Mouse (Mus musculus): Measurements from ENCODE around the gene Sned1. TPM values are rescaled to one million over a fixed set of nuclear protein-coding genes. Genes with fewer than 3 reads are reported as not detected.

Sned1 gene
- total RNA-seq (2023), result 3.6 and 8.2 TPM in 2 replicates

DNA sequence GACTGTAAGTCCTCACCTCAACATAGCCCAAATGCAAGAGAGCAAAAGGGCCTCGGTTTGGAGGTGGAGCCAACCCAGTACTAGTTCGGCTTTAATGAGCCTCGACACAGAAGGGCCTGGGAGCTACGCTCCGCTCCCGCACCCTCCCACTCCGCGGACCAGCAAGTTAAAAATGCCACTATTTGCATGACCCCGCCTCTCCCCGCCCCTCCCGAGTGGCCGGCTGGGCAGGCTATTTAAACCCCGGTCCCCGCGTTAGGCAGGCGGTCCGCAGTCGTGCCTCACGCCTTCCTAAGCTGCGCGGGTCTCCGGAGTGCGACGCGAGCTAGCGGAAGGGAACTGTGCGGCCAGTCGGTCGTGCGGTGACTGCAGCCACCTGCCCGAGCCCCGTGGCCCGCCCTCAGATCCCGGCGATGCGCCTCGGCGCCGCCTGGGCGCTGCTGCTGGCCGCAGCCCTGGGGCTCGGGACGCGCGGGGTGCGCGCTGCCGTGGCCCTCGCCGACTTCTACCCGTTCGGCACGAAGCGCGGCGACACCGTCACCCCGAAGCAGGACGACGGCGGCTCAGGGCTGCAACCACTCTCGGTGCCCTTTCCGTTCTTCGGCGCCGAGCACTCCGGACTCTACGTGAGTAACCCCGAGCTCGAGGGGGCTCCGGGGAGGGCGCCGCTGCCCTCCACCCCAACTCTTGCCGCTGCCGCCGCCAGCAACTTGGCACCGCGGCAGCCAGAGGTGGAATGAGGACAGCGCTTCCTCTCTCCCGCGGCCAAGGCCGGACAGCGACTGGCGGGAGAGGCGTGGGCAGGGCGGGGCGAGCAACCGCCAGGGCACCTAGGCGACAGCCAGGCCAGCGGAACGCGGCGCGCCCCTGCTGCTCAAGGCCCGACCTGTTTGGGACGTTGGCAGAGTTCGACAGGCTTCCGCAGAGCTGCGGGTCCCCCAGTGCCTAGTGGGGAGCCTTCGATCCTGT lies at the start of gene Sned1:
TSS of gene Sned1 (plus strand) at position 266 of the 969 bp plus-strand sequence.

DNA sequence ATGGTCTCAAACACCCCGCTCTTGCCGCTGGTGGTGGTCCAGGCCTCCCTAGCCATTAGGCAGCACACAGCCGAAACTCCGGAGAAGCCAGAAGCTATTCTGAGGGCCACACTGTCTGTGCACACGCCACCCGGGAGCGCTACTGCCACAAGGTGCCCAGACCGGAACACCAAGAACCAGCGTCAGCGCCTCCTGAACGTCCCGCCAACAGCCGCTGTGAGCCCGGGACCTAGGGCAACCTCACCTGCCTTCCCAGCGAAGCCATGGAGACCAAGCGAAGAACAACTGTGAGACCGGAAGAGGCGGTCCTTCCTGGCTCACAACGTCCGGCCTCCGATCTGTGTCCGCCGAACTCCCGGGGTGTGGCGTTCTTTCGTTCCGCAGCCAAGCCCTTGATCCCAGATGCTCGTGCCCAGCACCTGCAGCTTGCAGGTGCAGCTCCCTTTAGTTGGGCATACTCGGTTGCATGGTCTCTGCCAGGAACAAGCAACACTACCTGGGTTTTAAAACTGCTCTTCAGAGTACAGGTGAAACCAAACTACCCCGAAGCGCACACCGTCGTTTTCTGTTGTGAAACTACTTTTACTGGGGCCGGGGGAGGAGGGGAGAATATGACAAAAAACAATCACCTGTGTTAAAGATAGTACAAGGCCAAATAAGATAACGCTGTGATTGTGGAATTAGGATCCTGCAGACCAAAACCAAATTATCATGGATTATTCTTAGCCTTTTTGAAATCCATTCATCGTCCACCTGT lies 70.1 kb downstream of the Sned1 start, which contains the start of gene Mterf4:
TSS of gene Mterf4 (minus strand) at position 335 of the 757 bp plus-strand sequence.

DNA sequence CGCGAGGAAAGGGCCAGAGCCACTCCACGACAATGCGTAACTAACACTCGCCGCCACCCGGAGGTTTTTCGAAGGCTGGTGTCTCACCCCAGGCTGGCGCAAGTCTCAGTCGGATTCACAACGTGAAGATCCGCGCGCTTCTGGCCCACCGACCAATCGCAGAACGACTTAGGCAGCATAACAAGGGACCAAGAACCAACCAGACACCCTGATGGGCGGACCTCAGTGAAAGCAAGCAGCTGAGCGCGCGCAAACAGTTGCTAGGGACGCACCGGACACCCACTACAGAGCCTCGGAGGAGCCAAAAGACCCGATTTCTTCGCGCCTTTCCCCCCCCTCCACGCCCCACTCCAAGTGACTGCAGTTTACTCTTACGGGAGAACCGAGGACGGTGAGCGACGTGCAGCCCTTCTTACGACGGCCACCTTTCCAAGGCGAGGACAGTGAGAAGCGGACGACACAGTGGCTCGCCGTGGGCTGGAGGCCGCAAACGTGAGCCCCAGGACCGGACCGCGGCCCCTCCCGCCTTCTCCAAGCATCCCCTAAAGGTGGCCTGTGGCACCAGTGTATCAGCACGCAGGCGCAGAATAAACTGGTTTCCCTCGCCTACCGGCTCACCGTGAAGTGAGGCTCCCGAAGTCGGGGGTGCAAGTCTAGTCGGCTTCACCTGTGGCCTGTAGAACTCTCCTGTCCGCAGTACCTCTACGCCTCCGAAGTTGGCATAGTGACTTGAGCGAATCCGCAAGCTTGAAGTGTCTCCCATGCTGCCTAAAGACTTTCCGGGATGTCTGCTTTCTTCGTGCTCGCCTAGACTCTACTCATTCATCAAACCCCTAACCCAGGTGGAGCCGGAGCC lies 107.2 kb downstream of the Sned1 start, which contains the start of the genes Ppp1r7 and Pask:
TSS of gene Ppp1r7 (plus strand) at position 207 of the 856 bp plus-strand sequence.
TSS of gene Pask (minus strand) at position 835 of the 856 bp plus-strand sequence.

Other genes starting within 250 kb of the Sned1 start
- gene Aqp12, start 229.5 kb upstream of the Sned1 start, total RNA-seq (2023), result not detected in 2 replicates
- gene Kif1a, start 133.9 kb upstream of the Sned1 start, total RNA-seq (2023), result 0.54 and 2.0 TPM in 2 replicates
- gene Agxt, start 100.6 kb upstream of the Sned1 start, total RNA-seq (2023), result not detected in 2 replicates
- not detected in 2 replicates for gene 2310007B03Rik, start 74.9 kb upstream of the Sned1 start, total RNA-seq (2023)
- not detected in 2 replicates for gene Crocc2, start 67.1 kb upstream of the Sned1 start, total RNA-seq (2023)
- 12.3 and 12.6 TPM in 2 replicates for gene Mterf4, start 70.1 kb downstream of the Sned1 start, total RNA-seq (2023)
- 13.9 and 15.2 TPM in 2 replicates for gene Ppp1r7, start 107.0 kb downstream of the Sned1 start, total RNA-seq (2023)
- 4.8 and 12.4 TPM in 2 replicates for gene Pask, start 107.6 kb downstream of the Sned1 start, total RNA-seq (2023)
- gene Ano7, start 138.1 kb downstream of the Sned1 start, total RNA-seq (2023), result not detected in 2 replicates
- 156 and 192 TPM in 2 replicates for gene Hdlbp, start 243.0 kb downstream of the Sned1 start, total RNA-seq (2023)

All from neutrophil, adult 65 days (primary cell).